Mouse (Mus musculus) heart, adult 8-10 months (tissue): ENCODE data around the gene Tktl1. TPM values are rescaled to one million over a fixed set of nuclear protein-coding genes. Genes with fewer than 3 reads are reported as not detected.
"Not testable (repeated sequence)": the region's sequence is repeated elsewhere in the genome, so short reads cannot be mapped to it uniquely, and the experiment has no call there.

Experiments
- DNase-seq: peaks from one replicate; pipeline ENCODE4 v3.0.0; 2022; ENCODE audit warnings: low spot score
- total RNA-seq, 4 experiments: library from RNA; stranded (reverse); gene quantifications; 2 replicates each; pipeline ENCODE4 v1.2.4; 2022

Tktl1 gene
- not detected for total RNA-seq

DNA sequence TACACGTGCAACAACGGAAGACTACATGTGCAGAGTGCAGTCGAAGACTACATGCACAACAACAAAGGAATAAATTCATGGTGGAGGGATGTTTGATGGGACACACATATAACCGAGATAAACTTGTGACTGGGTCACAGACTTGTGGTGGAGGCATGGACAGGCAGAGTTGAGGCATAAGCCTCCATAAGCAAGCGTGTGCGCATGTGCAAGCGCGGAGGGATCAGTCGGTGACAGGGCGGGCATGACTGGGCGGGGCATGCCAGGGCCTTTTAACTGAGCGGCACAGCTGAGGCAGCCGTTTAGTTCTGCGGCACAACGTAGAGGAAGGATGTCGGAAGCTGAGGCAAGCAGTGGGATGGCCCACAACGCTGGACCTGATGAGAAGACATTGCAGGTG lies at the start of gene Tktl1:
Gene Tktl1, plus strand, starts transcription at position 301 of the 400 bp plus-strand sequence.
- no peak for DNase-seq

DNA sequence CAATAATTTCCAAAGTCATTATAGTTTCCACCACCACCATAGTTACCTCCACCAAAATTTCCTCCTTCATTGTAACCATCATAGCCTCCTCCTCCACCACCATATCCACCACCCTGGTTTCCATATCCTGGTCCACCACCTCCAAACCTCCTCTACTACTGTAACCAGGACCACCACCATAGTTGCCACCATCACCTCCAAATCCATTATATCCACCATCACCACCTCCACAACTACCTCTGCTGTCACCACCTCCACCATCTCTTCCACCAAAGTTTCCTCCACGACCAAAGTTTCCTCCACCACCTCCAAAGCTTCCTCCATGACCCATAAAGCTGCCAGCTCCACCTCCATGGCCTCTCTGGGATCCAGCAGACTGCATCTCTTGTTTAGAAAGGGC lies 41.8 kb upstream of the Tktl1 start, which contains the start of gene Mecp2:
Gene Mecp2, minus strand, starts transcription at position 101 of the 400 bp plus-strand sequence.
- DNase-seq: not testable (repeated sequence)

DNA sequence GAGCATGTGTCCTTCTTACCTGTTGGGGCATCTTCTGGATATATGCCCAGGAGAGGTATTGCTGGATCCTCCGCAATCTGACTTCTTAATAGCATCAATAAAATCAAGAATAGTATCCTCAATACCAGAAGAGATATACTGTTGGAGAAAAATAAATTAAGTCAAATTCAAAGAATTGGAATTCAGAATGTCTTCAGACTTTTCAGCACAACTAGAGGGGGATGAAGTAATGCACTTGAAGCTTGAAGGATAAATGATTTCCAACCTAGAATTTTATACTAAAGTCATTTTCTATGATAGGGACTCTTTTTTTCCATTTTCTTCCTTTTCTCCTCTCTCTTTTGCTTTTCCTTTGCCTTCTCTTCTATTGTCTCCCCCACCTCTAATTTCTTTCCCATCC lies 9.3 kb upstream of the Tktl1 start, which contains the start of gene Tex28:
Gene Tex28, minus strand, starts transcription at position 101 of the 400 bp plus-strand sequence.
- no peak for DNase-seq

DNA sequence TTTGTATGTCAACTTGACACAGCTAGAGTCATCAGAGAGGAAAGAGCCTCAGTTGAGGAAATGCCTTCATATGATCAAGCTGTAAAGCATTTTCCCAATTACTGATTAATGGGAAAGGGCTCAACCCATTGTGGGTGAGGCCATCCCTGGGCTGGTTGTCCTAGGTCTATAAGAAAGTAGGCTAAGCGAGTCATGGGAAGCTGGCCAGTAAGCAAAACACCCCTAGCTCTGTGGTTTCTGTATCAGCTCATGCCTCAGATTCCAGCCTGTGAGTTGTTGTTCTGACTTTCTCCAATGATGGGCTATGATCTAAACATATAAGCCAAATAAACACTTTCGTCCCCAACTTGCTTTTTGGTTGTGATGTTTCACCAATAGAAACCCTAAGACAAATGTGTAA lies 26.5 kb downstream of the Tktl1 start:
- no peak for DNase-seq

DNA sequence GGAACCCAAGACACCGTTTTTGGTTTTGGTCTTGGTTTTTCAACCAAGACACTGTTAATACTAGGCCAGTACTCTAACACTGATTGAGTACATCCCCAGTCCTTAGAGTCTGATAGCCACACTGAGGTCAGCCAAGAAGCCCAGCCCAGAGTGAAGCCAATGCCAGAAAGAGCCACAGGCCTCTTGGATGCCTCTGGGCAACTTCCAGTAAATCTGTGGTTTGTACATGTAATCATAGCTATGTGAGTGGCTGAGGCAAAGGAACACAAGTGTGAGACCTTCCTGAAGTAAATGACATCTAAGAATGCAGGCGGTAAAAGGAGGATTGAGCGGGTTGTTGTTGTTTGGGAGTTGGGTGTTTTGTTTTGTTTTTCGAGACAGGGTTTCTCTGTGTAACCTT lies 41.4 kb downstream of the Tktl1 start:
- no peak for DNase-seq

DNA sequence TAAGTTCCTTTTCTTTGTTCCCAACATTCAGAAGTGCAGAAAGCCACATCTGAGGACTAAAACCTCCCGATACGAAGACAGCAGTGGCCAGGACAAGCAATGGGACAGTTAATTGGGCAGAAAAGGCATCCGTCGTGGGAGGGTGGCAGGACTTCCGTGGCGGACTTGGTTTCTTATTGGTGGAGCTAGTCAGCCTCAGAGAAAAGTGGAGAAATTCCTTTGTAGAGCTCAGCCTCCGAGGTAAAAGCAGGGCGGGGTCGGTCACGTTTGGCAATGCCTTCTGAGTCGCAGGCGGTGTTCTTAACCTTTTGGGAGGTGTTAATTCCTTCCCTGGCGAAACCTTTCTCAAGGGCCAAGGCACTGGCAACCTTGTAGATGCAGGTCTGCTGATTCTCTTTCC lies 42.4 kb downstream of the Tktl1 start:
- DNase-seq: no peak

DNA sequence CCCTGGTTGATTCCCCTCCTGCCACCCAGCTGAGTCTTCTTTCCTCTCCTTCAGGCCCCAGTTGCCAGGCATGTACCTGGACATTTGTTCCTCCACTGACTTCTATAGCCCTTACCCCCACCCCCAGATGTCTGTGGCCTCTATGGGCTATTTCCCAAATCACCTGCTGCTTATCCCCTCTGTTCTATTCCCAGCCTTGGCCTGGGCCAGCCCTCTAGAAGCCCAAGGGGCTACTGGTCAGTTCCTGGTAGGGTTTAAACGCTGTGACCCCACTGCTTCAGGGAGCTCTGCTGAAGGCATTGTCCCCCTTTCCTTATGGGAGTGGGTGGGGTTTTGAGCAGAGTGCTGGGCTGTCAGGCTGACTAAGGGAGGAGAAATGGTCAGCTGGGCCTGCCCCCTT lies 43.0 kb downstream of the Tktl1 start:
- not testable (repeated sequence) for DNase-seq

DNA sequence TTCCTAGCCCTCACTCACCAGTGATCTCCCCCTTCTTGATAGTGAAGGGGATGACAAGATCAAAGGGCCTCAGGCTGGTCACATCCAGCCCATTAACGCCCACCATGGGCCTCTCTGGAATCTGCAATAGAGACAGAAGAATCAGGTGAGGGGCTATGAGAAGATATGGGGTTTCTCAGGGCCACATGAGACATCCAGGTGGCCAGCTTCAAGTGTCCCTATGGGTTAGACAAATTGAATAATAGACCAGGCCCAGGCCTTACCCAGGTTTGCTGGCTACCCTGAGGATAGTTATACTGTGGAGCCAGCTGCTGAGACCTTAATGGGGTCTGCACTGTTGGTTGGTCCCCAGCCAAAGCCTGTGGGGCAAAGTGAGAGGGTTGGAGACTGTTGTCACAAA lies 53.0 kb downstream of the Tktl1 start:
- DNase-seq: no peak

DNA sequence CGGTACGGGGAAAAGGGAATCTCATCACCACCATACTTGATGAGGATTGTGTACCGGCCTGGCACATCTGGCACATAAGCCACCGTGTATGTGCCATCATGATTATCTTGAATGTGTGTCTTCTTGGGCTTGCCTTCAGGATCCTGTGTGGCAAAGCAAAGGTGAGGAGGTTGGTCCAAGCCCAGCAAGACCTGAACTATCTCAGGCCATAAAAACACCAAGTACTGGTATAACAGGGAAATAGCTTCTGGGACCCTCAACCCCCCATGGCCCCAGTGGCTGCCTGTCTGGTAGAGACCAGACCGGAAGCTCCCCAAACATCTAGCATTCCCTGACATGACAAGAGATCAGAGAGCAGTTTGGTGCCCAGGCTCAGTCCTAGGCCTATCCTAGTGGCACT lies 56.1 kb downstream of the Tktl1 start:
- no peak for DNase-seq

DNA sequence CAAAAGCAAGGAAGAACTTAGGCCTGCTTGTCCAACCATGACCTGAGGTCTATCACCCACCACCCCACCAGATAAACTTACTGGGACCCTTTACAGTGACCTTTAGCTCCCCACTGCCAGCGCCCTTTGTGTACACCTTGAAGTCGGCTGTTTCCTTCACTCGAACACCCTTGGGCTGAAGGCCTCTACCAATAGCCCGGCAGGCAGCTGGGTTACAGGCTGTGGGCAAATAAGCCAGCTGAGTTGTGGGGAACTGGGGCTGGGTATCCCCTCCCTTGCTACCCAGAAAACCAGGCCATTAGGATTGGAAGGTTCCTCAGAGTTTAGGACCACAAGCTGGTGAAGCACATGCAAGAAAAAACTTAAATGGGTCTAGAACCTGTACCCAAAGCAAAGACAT lies 63.3 kb downstream of the Tktl1 start:
- no peak for DNase-seq

DNA sequence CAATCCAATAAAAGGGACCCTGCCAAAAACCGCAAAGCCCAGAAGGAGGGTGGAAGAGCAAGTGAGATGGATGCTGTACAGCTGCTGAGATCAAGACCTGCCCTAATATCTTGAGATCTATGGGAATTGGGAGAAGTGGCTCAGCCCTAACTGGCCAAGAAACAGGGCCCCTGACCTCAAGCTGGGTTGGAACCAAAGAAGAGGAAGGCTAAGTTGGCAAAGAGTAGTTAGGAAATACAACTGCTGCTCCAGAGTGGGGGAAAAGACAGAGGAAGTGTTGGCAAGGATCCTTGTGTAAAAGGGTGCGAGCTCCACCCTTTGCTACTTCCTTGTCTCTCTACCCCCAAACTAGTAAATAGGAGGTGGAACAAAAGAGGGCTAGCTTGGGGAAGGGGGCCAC lies 66.3 kb downstream of the Tktl1 start:
- DNase-seq: no peak

DNA sequence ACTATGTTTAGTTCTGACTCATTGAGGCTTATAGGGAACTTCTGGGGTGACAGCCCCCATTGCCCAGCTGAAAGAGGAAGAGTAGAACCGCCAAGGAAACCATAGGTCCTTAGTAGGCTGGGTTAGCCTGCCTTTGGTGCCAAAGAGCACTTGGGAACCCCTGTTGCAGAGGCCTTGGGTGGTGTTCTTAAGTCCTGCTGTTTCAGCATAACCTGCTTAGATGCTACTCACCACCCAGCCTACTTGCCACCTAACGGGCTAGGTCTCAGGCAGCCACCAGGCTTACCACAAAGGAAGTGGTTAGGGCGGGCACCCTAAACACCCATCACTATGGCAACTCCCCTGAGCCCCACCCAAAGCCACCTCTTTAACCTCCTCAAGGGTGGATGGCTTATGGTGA lies 66.7 kb downstream of the Tktl1 start:
- DNase-seq: no peak

DNA sequence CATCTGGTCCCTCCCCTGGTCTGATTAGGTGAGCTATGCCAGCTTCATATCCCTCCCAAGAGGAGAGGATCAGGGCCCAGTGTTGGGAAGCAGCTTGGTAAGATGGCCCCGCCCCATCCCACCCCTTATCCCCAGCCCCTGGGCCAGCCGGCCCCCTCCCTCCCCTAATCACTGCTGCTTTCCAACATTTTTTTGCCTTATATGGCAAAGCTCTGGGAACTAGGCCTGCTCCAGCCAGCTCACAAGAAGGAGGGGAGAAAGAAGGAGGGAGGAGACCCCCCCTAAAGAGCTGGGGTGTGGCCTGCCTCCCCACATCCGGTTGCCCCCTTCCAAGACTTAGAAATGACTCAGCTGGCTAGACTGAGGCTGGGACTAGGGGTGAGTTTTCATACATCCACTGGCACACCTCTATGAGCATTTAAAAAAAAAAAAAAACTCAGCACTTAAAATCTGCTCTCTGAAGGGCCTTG lies 67.6 kb downstream of the Tktl1 start:
- DNase-seq: peak; percentile 71

DNA sequence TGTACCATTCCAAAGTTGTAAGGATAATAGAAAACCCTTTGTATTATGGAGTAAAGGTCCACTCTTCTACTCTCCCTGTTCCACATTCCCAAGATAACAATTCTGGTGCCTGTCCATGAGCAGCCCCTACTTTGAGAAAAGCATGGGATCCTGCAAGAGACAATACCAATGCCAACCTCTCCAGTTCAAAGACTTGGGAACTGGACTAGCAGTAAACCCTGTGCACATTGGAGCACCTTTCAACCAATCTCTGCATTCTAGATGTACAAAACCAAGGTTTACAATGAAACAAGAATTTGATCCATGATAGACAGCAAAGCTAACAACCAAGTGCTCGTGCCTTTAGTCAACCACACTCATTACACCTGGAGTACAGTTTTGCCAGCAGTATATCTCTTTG lies 68.0 kb downstream of the Tktl1 start:
- no peak for DNase-seq

DNA sequence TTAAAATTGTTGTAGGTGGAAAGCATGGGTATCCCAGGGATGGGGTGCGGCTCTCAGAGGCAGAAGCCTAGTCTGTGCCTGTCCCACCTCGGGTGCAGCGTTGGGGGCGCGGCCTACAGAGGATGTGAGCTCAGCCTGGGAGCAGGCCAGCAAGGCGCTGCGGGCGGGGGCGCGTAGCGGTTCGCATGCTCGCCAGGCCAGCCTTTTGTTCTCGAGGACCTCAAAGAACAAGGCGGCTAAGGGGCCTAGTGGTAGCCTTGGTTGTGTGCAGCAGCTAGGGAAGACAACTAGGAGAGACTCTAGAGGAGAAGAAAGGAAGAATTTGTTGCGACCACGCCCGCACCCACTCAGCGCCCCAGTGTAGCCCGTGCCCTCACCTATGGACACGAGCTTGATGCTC lies 68.6 kb downstream of the Tktl1 start:
- peak; percentile 82 for DNase-seq

DNA sequence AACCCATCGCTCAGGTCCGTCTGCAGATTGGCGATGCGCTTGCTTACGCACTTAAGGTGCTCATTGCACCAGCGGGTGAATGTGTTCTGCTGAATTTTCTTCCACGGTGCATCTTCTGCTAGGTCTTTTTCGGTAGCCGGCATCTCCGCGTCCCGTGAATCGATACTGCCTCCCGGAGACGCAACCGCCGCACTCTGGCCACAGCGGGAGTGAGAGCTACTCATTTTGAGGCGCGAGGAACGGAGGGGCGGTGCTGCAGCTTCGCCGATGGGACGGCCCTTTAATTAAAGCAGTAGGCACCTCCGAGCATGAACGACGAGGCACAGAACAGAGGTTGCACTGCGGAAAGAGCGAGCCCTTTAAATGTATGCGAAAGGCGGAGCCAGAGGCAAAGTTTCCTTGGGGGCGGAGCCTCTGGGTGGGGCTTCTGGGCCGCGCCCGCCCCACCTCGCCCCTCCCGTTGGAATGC lies 69.2 kb downstream of the Tktl1 start:
- DNase-seq: peak; percentile 89

DNA sequence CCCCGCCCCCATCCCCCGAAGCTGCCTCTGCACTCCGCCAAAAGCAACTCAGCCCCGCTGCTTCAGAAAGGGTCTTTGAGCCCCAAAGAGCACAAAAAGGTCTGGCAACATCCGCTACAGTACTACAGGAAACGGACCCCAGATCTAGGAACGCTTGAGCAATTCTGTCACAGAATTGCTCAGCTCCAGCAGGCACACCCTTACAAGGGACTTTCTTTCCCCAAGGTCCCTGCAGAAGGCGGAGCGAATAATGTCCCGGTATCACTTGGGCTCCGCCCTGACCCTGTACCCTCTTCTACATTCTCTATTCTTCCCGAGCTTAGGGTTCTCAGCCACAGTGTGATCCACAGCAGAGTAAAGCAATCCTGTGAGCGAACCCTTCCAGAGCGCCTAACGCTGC lies 69.6 kb downstream of the Tktl1 start:
- peak; percentile 41 for DNase-seq

DNA sequence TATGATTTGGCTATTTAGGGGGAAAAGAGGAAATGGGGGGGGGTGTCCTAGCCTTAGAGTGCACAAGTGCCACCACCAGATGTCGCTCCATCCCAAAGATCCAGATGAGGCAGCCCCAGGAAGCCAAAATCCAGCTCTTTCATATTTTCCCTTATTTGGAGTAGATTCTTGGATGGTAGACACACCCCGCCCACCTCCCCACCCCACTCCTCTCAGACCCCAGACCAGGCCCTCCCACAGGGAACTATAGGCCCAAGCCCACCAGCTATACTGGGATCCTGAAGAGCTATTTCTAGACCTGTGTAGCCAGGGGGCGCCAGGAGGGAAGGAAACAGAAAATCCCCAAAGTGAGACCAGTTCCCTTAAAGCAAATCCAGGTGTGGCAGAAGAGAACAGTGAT lies 71.6 kb downstream of the Tktl1 start:
- no peak for DNase-seq

DNA sequence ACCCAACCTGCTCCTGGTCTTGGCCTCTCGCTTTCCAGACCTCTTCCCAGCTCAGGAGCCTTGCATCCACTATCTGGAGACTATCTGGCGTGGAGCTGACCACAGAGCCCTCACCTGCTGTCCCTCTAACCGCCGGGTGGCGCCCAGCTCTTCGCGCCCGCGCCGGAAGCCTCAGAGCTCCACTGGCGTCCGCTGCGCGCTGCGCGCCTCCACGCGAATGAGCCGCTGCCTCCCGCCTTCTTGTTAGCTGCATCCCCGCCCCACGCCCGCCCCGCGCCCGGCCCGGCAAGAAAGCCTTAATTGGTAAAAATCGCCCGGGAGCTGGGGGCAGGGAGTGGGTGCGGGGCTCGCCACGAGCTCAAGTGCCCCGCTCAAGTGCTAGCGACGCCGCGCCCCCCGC lies 72.6 kb downstream of the Tktl1 start, which contains the start of gene Flna:
Gene Flna, minus strand, starts transcription at position 206 of the 400 bp plus-strand sequence.
- DNase-seq: peak; percentile 62

DNA sequence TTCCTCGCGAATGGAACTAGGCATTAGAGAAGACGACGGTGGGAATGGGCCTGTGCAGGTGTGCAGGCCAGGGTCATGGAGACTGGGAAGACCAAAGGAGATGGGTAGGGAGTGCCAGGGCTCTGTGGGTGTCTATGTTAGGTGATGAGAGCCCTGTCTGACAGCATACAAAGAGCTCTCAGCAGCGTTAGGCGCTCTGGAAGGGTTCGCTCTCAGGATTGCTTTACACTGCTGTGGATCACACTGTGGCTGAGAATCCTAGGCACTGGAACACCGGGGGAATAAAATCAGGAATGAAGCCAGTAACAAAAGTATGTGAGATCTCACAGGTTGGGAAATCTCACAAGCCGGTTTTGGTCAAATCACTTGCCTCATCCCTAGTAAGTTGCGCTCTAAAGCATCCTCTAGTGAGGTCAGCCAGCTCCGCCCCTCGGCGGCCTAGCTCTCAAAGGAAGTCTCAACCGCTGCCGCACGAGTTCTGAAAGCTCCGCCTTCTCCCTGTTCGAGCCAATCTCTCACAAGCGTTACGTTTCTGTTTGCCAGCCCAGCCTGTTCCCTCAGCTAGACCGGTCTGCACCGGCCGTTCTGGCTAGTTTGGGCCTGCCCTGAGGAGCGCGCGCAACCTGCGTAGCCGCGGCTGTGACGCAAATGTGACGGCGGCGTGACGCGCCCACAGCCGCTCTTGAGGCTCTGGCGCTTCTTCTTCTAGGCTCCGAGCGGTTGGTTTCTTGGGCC lies 77.3 kb downstream of the Tktl1 start, which contains the start of gene Emd:
Gene Emd, plus strand, starts transcription at position 535 of the 735 bp plus-strand sequence.
- peak; percentile 90 for DNase-seq

DNA sequence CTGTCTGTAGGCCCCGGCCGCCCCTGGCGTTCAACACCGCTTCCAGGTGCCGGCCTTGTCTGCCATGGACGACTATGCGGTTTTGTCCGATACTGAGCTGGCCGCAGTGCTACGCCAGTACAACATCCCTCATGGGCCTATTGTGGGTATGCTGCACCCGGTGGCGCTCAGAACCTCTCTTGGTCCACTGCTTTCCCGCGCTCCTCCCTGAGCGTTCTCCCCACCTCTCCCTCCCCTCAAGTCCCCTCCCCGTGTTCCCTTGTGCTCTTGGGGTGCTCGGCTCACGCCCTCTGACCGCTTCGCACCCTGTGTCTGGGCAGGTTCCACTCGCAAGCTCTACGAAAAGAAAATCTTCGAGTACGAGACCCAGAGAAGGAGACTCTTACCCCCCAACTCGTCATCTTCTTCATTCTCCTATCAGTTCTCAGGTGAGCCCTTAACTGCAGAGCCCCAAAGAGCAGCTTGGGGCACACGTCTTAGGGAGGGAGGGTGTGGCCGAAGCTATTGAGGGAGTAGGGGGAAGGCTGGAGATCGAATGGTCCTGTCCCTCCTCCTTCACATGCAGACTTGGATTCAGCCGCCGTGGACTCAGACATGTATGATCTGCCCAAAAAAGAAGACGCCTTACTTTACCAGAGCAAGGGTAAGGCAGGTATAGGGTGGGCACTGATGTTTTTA lies 78.0 kb downstream of the Tktl1 start:
- DNase-seq: no peak

DNA sequence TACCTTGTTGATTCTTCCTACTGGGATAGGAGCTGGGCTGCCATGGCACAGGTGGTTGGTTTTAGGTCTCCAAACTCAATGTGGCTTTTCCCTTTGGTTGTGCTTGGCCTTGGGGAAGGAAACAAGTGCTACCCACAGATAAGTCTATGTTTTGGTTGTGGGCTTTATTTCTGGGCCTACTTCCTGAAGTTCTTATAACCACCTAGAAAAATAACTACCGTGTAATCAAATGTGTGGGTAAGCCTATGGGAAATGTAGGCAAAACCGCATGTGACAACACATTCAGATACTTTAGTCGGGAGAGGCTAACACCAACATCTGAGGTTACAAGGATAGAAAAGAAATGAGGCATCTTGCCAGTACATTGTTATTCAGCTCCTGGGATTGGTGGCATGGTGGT lies 80.7 kb downstream of the Tktl1 start:
- DNase-seq: no peak
